Mouse (Mus musculus) limb, embryonic 11.5 days (tissue): ENCODE results near the gene Mpz. TPM values are rescaled to one million over a fixed set of nuclear protein-coding genes. Genes with fewer than 3 reads are reported as not detected.

Experiments
- ATAC-seq: fragments of 200-750 bp; cut with Nextera tagmentation; 2 replicates; pipeline ENCODE4 v1.8.0; 2017; ENCODE audit warnings: low read depth; ENCODE audit not compliant: insufficient number of reproducible peaks, low FRiP score, low TSS enrichment
- DNase-seq: peaks from one replicate; pipeline ENCODE4 v3.0.0-alpha.2; 2015; ENCODE audit warnings: low spot score
- H3K27ac ChIP-seq: fragments of 300-500 bp; sonication (generic); replicated peaks from 2 replicates; pipeline ENCODE4 v1.5.1; 2014; ENCODE audit warnings: low read depth, mild to moderate bottlenecking, low read length
- H3K27me3 ChIP-seq: fragments of 300-500 bp; sonication (generic); 2 replicates; pipeline ENCODE4 v1.6.1; 2014; ENCODE audit warnings: mild to moderate bottlenecking, low read length, mixed read lengths; ENCODE audit not compliant: control insufficient read depth, insufficient read depth
- H3K36me3 ChIP-seq: fragments of 300-500 bp; sonication (generic); 2 replicates; pipeline ENCODE4 v1.6.1; 2014; ENCODE audit warnings: mild to moderate bottlenecking, low read length, moderate library complexity, mixed read lengths; ENCODE audit not compliant: control insufficient read depth, insufficient read depth
- H3K4me1 ChIP-seq: fragments of 300-500 bp; sonication (generic); 2 replicates; pipeline ENCODE4 v1.6.1; 2014; ENCODE audit warnings: low read length, mixed read lengths; ENCODE audit not compliant: control insufficient read depth, insufficient read depth
- H3K4me2 ChIP-seq: fragments of 300-500 bp; sonication (generic); 2 replicates; pipeline ENCODE4 v1.6.1; 2014; ENCODE audit warnings: low read depth, mild to moderate bottlenecking, moderate library complexity; ENCODE audit not compliant: severe bottlenecking
- H3K4me3 ChIP-seq: fragments of 300-500 bp; sonication (generic); 2 replicates; pipeline ENCODE4 v1.5.1; 2014; ENCODE audit warnings: low read depth, low read length
- H3K9ac ChIP-seq: fragments of 300-500 bp; sonication (generic); 2 replicates; pipeline ENCODE4 v1.6.1; 2014; ENCODE audit warnings: mild to moderate bottlenecking, low read length
- H3K9me3 ChIP-seq: fragments of 300-500 bp; sonication (generic); 2 replicates; pipeline ENCODE4 v1.6.1; 2016; ENCODE audit warnings: low read length; ENCODE audit not compliant: control insufficient read depth
- WGBS: fragments of 180-500 bp; shearing (Covaris S2); extraction: QIAGEN DNeasy Blood & Tissue Kit; methylation state at CpG from one replicate; pipeline ENCODE4 v1.1.7; 2014; 5-methylcytosine and 5-hydroxymethylcytosine counted together
- polyA plus RNA-seq: library from polyadenylated mRNA; unstranded; fragments of >200 nt; fragmentation: Nextera tagmentation; extraction: Ambion mirVana; gene quantifications from 2 replicates; pipeline ENCODE4 v1.2.1, GENCODE M21; 2014

Mpz gene
- polyA plus RNA-seq, 1 experiment from 2014 or later: 0.68 TPM

DNA sequence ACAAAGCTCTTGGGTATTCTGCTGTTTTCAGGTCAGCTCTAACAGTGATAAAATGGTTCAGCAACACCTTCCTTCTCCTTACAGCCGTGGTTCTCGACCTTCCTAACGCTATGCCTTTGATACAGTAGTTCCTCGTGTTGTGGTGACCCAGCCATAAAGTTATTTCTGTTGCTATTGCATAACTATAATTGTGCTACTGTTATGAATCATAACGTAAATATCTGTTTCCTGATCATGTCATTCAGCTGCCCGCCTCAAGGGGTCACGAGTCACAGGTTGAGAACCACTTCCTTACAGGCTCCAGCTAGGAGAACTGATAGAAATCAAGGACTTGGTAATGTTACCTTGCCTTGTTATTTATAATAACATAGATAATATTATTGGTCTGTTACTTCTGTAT, 33.8 kb downstream of the Mpz start:
- Histone ChIP-seq H3K9ac (no peak overlapping the region), H3K27me3 (no peaks in the 10 kb centered on the region), H3K4me3 (no peak overlapping the region), H3K9me3 (no peaks in the 10 kb centered on the region), H3K36me3 (no peaks in the 10 kb centered on the region), H3K4me2 (no peak overlapping the region), H3K27ac (no peak overlapping the region), H3K4me1 (peaks cover 8% of the 10 kb centered on the region; the same call in 1 of the 2 replicates)
- no peak for ATAC-seq
- 90% methylated on average over 7 of the region's 7 CpGs for WGBS
- no peak for DNase-seq

DNA sequence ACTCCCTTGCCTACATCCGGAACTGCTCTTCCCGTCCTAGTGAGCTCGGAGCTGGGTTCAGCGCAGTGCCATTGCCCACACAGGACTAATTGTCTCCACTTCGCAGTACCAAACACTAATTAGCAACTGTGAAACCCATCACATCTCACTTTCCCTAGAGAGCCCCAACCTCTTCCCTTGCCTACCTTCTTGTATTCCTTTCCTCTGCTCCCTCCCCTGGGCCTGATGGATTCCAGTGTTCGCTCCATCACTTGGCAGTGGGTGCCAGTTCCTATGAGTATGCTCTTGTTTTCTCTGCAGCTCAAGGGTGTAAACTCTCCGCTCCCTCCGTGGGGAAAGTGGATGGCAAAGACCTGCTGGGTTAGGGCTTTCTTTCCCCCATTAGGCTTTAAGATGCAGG, 35.1 kb downstream of the Mpz start:
- Histone ChIP-seq H3K4me1 (peaks cover 9% of the 10 kb centered on the region; the same call in 1 of the 2 replicates), H3K36me3 (no peaks in the 10 kb centered on the region), H3K4me3 (no peak overlapping the region), H3K9ac (no peak overlapping the region), H3K9me3 (no peaks in the 10 kb centered on the region), H3K4me2 (no peak overlapping the region), H3K27ac (no peak overlapping the region), H3K27me3 (no peaks in the 10 kb centered on the region)
- ATAC-seq: no peak
- WGBS: 51% methylated on average over 8 of the region's 8 CpGs
- DNase-seq: no peak

DNA sequence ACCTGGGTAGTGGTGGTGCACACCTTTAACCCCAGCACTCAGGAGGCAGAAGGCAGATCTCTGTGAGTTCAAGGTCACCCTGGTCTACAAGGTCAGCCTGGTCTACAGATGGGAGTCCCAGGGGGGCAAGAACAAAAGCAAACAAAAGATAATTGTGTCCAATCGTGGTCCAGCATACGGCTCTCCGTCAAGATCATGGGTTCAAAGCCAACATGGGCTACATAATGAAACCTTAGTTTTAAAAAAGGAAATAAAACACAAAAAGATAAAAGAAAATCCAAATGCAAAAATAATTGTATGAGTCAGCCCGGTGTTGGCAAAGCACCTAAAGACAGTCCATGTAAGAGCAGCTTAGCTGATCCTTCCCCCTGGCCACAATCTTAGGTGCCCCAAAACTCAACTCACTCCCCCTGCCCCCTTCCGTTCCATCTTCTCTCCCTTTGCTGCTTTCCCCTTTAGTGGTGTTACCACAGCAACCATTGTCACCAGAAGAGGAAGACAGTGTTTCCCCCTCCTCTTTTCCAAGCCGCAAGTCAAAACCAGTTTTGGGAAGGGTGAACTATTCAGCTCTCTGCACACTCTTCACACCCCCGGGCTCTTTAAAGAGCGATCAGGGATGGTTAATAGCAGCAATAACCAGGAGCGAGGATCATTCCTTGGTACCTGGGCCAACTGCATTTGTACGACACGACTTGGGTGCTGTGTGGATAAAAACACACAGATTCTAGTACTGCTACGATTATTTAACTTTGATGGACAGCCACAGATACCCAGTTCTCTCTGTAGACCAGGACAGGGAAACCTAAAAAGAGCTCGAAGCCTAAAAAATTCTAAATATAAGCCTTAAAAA, 37.6 kb downstream of the Mpz start:
- no peak overlapping the region for H3K4me3 ChIP-seq
- 65% methylated on average over 13 of the region's 13 CpGs for WGBS
- H3K4me1 ChIP-seq: peaks cover 13% of the 10 kb centered on the region

DNA sequence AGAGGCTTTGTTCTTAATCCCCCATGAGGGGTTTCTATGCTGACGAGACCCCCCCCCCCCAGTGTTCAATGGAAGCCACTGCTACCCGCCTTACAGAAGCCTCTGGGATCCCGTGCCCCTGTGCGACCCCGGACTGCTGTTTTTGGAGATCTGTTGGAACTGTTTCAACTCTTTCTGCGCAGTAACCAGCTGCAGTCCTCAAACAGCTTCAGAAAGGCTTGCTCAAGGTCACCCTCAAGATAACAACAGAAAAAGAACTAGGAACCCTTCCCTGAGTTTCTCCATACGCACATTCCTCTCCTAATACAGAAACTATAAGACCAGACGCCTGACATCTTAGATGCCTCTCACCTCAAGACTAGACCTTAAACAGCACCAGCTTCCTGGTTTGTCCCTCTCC, 38.5 kb downstream of the Mpz start:
- no peak for ATAC-seq
- WGBS: 32% methylated on average over 8 of the region's 8 CpGs

More for the DNA sequence above, 37.6 kb downstream of the Mpz start:
- Histone ChIP-seq H3K4me2 (no peak overlapping the region), H3K9me3 (no peaks in the 10 kb centered on the region), H3K9ac (no peak overlapping the region), H3K27ac (no peak overlapping the region), H3K36me3 (no peaks in the 10 kb centered on the region), H3K27me3 (peaks cover 5% of the 10 kb centered on the region)
- ATAC-seq (no peak), DNase-seq (no peak)

GRCm38 (mm10) chr1:171189476-171190114, 39.1 kb downstream of the Mpz start:
- Histone ChIP-seq H3K4me3 (no peak overlapping the region), H3K36me3 (no peaks in the 10 kb centered on the region), H3K9me3 (no peaks in the 10 kb centered on the region), H3K4me1 (peaks cover 21% of the 10 kb centered on the region), H3K27me3 (peaks cover 18% of the 10 kb centered on the region), H3K4me2 (no peak overlapping the region), H3K27ac (no peak overlapping the region), H3K9ac (no peak overlapping the region)
- no peak for ATAC-seq
- WGBS: 42% methylated on average over 14 of the region's 14 CpGs
- DNase-seq: no peak

More for the DNA sequence above, 38.5 kb downstream of the Mpz start:
- H3K4me2 ChIP-seq: no peak overlapping the region
- peaks cover 13% of the 10 kb centered on the region for H3K27me3 ChIP-seq
- no peaks in the 10 kb centered on the region for H3K9me3 ChIP-seq
- no peaks in the 10 kb centered on the region for H3K36me3 ChIP-seq
- no peak for DNase-seq
- no peak overlapping the region for H3K4me3 ChIP-seq
- no peak overlapping the region for H3K9ac ChIP-seq
- peaks cover 21% of the 10 kb centered on the region for H3K4me1 ChIP-seq
- H3K27ac ChIP-seq: no peak overlapping the region

DNA sequence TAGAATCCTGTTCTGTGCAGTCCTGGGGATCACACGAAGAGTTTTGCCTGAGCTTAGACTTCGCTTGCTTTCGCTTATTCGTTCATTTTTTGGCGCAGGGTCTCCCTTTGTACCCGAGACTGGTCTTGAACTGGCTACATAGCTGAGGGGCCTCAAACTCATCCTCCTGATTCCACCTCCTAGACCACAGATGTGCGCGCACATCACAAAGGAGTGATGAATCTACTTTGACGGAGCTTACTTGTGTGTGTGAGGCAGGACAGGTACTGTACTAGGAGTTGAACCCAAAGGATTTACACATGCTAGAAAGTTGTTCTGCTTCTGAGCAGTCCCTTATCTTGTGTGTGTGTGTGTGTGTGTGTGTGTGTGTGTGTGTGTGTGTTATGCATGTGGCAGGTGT, 40.3 kb downstream of the Mpz start:
- Histone ChIP-seq H3K27ac (no peak overlapping the region), H3K36me3 (no peaks in the 10 kb centered on the region), H3K4me1 (peaks cover 24% of the 10 kb centered on the region), H3K4me3 (no peak overlapping the region), H3K9ac (no peak overlapping the region), H3K27me3 (peaks cover 31% of the 10 kb centered on the region), H3K9me3 (no peaks in the 10 kb centered on the region), H3K4me2 (no peak overlapping the region)
- WGBS: 91% methylated on average over 9 of the region's 9 CpGs
- ATAC-seq (no peak), DNase-seq (no peak)

DNA sequence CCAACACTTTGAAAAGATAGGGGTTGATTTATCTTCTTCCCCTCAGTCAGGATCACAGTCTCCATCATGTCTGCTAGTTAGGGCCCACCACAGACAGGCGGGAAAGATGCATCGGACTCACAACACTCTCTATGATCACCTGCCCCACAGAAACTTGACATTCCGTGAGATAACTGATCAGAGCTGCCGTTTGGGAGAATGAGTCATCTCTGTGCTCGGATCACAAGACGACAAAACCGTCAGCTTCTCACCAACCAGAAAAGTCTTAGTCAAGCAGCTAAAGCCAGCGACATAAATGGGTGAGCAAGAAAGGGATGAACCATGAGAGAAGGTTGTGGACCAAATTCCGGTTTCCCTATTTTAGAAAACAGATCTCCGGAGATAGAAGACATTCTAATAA, 41.8 kb downstream of the Mpz start:
- WGBS: 43% methylated on average over 10 of the region's 10 CpGs
- ATAC-seq (no peak), DNase-seq (no peak)
- H3K36me3 ChIP-seq: no peaks in the 10 kb centered on the region
- H3K4me3 ChIP-seq: no peak overlapping the region
- H3K9me3 ChIP-seq: no peaks in the 10 kb centered on the region
- H3K4me1 ChIP-seq: peaks cover 28% of the 10 kb centered on the region
- H3K27ac ChIP-seq: no peak overlapping the region
- no peak overlapping the region for H3K9ac ChIP-seq
- H3K4me2 ChIP-seq: no peak overlapping the region
- peaks cover 33% of the 10 kb centered on the region for H3K27me3 ChIP-seq

- no peaks in the 10 kb centered on the region for H3K9me3 ChIP-seq
- 3% methylated on average over 18 of the region's 18 CpGs for WGBS
- H3K4me1 ChIP-seq: peaks cover 28% of the 10 kb centered on the region
- H3K4me3 ChIP-seq: no peak overlapping the region; the same call in 1 of the 2 replicates
- H3K36me3 ChIP-seq: no peaks in the 10 kb centered on the region
- peak; percentile 48 for DNase-seq
- peak overlapping the region; percentile 15; the same call in 1 of the 2 replicates for H3K4me2 ChIP-seq
- no peak for ATAC-seq
- H3K9ac ChIP-seq: no peak overlapping the region
- H3K27ac ChIP-seq: no peak overlapping the region
- H3K27me3 ChIP-seq: peaks cover 33% of the 10 kb centered on the region
Observed at GRCm38 (mm10) chr1:171193093-171193840, 42.8 kb downstream of the Mpz start.
